Mouse (Mus musculus) small intestine, adult 2 months (tissue): ENCODE measurements around the gene Zfp984. TPM values are rescaled to one million over a fixed set of nuclear protein-coding genes. Genes with fewer than 3 reads are reported as not detected.
"Not testable (repeated sequence)": the region's sequence is repeated elsewhere in the genome, so short reads cannot be mapped to it uniquely, and the experiment has no call there.

ENCODE experiments used
- H3K27ac ChIP-seq: fragments of 200-500 bp; 2 replicates; pipeline ENCODE4 v1.5.1; 2012; ENCODE audit warnings: low read depth, low read length, control low read depth, inconsistent platforms; ENCODE audit not compliant: insufficient read depth
- H3K27me3 ChIP-seq: fragments of 200-500 bp; 2 replicates; pipeline ENCODE4 v1.6.1; 2012; ENCODE audit warnings: mild to moderate bottlenecking, moderate library complexity, low read length, inconsistent platforms; ENCODE audit not compliant: control insufficient read depth, insufficient read depth
- H3K36me3 ChIP-seq: fragments of 200-500 bp; 2 replicates; pipeline ENCODE4 v1.6.1; 2012; ENCODE audit warnings: mild to moderate bottlenecking, low read length, control low read depth, inconsistent platforms; ENCODE audit not compliant: control insufficient read depth, insufficient read depth
- H3K4me1 ChIP-seq: fragments of 200-500 bp; 2 replicates; pipeline ENCODE4 v1.6.1; 2012; ENCODE audit warnings: low read length, inconsistent platforms, mixed read lengths; ENCODE audit not compliant: control insufficient read depth, insufficient read depth, insufficient read length
- H3K4me3 ChIP-seq: fragments of 200-500 bp; 2 replicates; pipeline ENCODE4 v1.5.1; 2012; ENCODE audit warnings: low read depth, mild to moderate bottlenecking, control low read depth, inconsistent platforms, low read length, moderate library complexity
- CTCF ChIP-seq: fragments of 200-500 bp; IDR thresholded peaks from 2 replicates; pipeline ENCODE4 v1.5.1; 2012; ENCODE audit warnings: low read depth, mild to moderate bottlenecking, control low read depth, inconsistent platforms, low read length, moderate library complexity, mixed read lengths; ENCODE audit not compliant: insufficient replicate concordance, insufficient read length; ENCODE audit errors: extremely low read depth
- POLR2A ChIP-seq: fragments of 200-500 bp; IDR thresholded peaks from 2 replicates; pipeline ENCODE4 v1.6.1; 2012; ENCODE audit warnings: low read depth, mild to moderate bottlenecking, control low read depth, inconsistent platforms, low read length, moderate library complexity
- WGBS: fragments of 180-500 bp; shearing (Covaris S2); methylation state at CpG from one replicate; pipeline ENCODE4 v1.1.7; 2018; 5-methylcytosine and 5-hydroxymethylcytosine counted together
- polyA plus RNA-seq: library from polyadenylated mRNA; depleted of rRNA; stranded (reverse); fragments of >200 nt; gene quantifications from 2 replicates; pipeline ENCODE4 v1.2.3, GENCODE M21; 2012; rRNA removed

The Zfp984 gene
- 0.09 TPM in 1 of 2 replicates, not detected in the other for polyA plus RNA-seq

DNA sequence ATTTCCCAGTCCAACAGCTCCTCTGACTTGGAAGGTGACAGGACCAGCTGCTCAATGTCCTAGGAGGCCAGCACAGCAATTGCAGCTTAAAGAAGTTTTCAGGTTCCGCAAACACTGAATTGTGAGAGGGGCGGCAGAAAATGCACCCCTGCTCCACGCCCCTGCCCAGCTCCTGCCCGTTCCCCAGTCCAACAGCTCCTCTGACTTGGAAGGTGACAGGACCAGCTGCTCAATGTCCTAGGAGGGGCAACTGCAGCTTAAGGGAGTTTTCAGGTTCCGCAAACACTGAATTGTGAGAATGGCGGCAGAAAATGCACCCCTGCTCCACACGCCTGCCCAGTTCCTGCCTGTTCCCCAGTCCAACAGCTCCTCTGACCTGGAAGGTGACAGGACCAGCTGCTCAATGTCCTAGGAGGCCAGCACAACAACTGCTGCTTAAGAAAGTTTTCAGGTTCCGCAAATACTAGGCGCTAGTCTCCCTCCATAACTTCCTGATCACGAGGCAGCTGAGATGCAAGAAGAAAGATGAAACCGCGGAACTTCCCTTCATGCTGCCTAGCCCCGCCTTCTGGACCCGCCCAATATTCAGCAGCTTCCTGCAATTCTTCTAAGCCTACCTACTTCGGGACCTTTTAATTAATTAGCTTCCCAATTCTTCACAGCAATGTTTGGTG is at the start of gene Zfp984:
Gene Zfp984 (minus strand): TSS at position 497 of the 674 bp plus-strand sequence.
- H3K4me1 ChIP-seq, H3K27me3 ChIP-seq, H3K36me3 ChIP-seq: not testable (repeated sequence)
- Histone ChIP-seq H3K27ac (peak within 1 kb of the TSS; percentile 60), H3K4me3 (peak within 1 kb of the TSS; percentile 64)
- WGBS, result 14% methylated on average over 15 of the region's 15 CpGs

DNA sequence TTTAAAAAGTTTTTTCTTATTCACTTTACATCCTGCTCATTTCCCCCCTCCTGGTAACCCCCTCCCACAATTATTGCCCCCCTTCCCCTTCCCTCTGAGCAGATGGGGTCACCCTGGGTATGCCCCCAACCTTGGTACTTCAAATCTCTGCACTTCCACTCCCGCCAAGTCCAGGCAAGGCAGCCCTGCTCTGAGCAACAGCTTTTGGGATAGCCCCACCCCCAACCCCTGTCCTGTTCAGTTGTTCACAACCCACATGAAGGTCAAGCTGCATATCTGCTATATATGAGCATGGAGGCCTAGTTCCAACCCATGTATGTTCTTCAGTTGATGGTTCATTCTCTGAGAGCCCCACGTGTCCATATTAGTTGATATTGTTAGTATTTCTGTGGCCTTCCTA is 41.2 kb upstream of the Zfp984 start:
- Histone ChIP-seq H3K4me1 (no peaks in the 10 kb centered on the region), H3K27ac (no peak overlapping the region), H3K36me3 (no peaks in the 10 kb centered on the region; the same call in 1 of the 2 replicates), H3K4me3 (no peak overlapping the region), H3K27me3 (no peaks in the 10 kb centered on the region)
- no peak for TF ChIP-seq POLR2A
- no peak for TF ChIP-seq CTCF
- 79% methylated on average over 2 of the region's 2 CpGs for WGBS

DNA sequence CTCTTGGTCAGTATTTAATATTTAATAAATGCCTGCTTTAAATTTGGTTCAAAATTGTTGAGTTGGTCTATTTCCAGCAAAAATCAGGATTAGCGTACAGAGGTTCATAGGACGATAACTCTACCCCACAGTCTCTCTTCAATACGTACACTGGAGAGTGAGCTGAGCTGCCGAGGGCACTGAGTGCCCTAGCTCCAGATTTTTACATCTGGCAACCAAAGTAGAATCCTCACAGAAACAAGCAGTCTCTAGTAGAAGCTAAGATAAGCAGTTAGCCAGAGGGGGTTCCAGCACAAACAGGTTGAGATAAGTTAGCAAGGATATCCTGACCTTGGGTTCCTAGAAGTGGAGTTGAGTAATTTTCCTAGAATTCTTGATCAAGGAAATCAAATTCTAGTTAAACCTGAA is 39.0 kb upstream of the Zfp984 start:
- Histone ChIP-seq H3K4me3 (peak overlapping the region; percentile 82), H3K4me1 (no peaks in the 10 kb centered on the region), H3K27ac (no peak overlapping the region), H3K27me3 (no peaks in the 10 kb centered on the region), H3K36me3 (no peaks in the 10 kb centered on the region; the same call in 1 of the 2 replicates)
- 3% methylated on average over 4 of the region's 4 CpGs for WGBS
- TF ChIP-seq CTCF, result no peak
- TF ChIP-seq POLR2A, result no peak

DNA sequence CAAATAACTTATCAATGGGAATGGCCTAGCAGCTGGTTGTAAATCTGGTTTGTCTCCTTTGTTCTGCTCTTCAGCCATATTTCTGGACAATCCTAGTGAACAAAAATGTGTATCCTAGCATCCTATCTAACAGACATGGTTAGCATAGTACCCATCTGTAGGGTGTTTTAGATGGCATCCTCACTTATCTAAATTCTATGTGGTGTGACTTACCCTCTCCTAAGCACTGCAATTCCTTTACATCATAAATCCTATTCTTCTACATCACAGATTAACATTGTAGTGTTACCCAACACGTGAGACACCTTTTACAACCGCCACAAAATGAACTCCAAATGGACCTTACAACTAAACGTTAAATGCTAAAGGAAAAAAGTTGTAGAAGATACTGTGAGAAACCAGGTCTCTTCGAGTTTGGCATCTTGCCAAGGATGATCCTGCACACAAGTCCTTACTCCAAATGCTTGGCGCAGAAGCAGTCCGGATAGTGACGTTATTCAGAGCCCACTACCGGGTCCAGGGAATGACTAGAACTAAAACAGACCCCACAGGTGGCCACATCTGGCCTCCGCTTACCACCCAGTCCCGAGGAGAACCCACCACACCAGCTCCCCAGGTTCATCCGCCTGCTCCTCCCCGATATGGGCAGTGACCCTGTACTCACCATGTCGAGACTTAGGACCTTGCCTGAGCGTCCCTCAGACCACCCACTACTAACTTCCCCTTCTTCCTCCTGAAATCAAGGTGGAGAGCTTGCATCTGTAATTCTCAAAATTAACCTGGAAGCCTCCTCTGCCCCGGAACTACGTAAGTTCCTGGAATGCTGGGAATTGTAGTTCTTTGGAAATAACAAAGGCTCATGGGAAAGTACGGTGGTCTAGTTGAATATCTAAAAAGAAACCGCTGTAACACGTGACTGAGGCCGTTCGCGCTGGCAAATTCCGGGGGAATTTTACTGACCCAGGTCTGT is 38.3 kb upstream of the Zfp984 start, which contains the start of gene Zfp933:
Gene Zfp933 (minus strand): TSS at position 753 of the 970 bp plus-strand sequence.
- peaks cover 2% of the 10 kb centered on the region for H3K36me3 ChIP-seq
- no peaks in the 10 kb centered on the region for H3K4me1 ChIP-seq
- no peaks in the 10 kb centered on the region for H3K27me3 ChIP-seq
- H3K27ac ChIP-seq, result no peak within 1 kb of the TSS
- H3K4me3 ChIP-seq, result peak within 1 kb of the TSS; percentile 82
- WGBS, result 2% methylated on average over 23 of the region's 23 CpGs
- TF ChIP-seq CTCF (no peak), POLR2A (no peak)

DNA sequence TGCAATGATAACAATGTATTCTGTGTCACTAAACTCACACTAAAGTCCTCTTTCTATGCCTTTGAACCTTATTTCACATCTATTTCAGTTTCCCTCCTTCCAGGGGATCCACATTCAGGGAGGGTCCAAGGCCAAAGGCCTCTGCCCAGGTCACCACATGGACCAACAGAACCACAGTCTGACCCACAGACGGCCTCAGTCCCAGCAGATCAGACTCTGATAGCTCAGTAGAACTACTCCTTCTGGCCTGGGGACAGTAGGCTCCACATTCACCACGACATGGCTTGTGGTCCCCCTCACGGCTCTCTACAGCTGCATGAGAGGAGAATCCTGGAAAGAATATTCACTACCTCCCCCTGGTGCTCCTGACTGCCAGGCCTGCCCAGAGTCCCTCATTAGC is 33.3 kb upstream of the Zfp984 start:
- no peak overlapping the region for H3K27ac ChIP-seq
- WGBS, result 99% methylated on average over 3 of the region's 3 CpGs
- no peak for TF ChIP-seq CTCF
- no peaks in the 10 kb centered on the region for H3K27me3 ChIP-seq
- no peak overlapping the region for H3K4me3 ChIP-seq
- no peaks in the 10 kb centered on the region for H3K4me1 ChIP-seq
- H3K36me3 ChIP-seq, result peaks cover 12% of the 10 kb centered on the region

DNA sequence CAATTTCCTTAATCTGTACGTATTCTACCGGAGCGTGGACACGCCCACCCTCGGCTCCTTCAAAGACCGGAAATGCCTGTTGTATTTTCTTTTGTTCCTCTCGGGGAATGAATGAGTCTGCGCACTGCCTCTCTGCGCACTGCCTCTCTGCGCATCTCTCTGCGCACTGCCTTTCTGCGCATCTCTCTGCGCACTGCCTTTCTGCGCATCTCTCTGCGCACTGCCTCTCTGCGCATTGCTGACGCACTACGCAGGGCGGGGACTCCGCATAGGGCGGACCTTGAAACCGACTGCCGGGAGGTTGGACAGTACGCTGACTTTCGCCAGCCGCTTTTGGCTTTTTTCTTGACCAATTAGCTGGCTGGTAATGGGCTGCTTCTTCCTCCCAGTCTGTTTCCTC is 29.7 kb upstream of the Zfp984 start:
- H3K36me3 ChIP-seq, result peaks cover 12% of the 10 kb centered on the region
- not testable (repeated sequence) for H3K4me3 ChIP-seq, H3K27me3 ChIP-seq, H3K27ac ChIP-seq, H3K4me1 ChIP-seq
- WGBS, result over 99% methylated on average over 21 of the region's 26 CpGs

DNA sequence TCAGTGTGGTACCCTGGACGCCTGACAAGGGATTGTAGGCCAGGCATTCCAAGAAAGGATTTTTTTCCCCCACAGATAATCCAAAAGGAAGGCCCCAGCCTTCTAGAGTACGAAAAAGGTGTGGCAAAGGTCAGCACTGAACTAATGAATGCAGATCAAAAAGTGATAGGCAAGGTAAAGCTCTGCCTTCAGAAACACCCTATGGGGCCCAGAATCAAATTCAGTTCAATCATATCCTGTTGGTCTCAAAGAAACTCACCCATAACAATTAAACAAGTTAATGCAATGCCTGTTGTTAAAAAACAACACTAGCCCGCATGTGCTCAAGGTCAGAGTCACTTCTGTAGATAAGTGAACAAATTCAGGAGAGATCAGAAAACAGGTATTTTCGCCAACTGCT is 14.8 kb upstream of the Zfp984 start:
- Histone ChIP-seq H3K4me1 (no peaks in the 10 kb centered on the region), H3K4me3 (no peak overlapping the region), H3K27me3 (no peaks in the 10 kb centered on the region), H3K36me3 (peaks cover 16% of the 10 kb centered on the region), H3K27ac (no peak overlapping the region)
- 96% methylated on average over 4 of the region's 4 CpGs for WGBS
- no peak for TF ChIP-seq POLR2A
- no peak for TF ChIP-seq CTCF

DNA sequence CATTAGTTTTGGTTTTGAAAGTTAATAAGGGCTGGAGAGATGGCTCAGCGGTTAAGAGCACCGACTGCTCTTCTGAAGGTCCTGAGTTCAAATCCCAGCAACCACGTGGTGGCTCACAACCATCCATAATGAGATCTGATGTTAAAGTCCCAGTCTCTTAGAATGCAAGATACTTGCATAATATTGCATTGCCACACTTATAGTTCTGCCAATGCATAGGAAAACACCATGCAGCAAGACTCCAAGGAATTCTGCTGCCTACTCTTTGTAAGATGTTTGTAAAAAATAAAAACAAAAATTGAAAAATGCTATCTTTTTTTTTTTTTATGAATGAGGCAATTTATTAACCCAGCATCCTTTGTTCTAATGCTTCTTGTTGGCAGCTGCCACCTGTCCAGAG is 11.8 kb upstream of the Zfp984 start:
- H3K36me3 ChIP-seq, H3K27me3 ChIP-seq, H3K4me3 ChIP-seq, H3K4me1 ChIP-seq, H3K27ac ChIP-seq: not testable (repeated sequence)
- 84% methylated on average over 3 of the region's 3 CpGs for WGBS

DNA sequence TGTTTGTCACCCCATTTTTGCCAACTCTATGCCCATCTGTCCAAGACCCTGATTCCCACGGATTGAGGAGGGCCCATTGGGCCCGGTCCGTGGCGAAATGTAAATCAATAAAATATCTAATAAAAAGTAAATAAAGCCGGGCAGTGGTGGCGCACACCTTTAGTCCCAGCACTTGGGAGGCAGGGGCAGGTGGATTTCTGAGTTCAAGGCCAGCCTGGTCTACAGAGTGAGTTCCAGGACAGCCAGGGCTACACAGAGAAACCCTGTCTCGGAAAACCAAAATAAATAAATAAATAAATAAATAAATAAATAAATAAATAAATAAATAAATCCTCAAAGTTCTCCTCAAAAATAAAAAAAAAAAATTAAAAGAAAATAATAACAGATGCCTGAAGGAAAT is 10.1 kb upstream of the Zfp984 start:
- H3K27ac ChIP-seq, H3K27me3 ChIP-seq, H3K4me1 ChIP-seq, H3K36me3 ChIP-seq, H3K4me3 ChIP-seq: not testable (repeated sequence)
- WGBS, result 74% methylated on average over 7 of the region's 7 CpGs
